Mouse (Mus musculus): ENCODE results near the gene Olfr707. TPM values are rescaled to one million over a fixed set of nuclear protein-coding genes. Genes with fewer than 3 reads are reported as not detected.
"Not testable (repeated sequence)": the region's sequence is repeated elsewhere in the genome, so short reads cannot be mapped to it uniquely, and the experiment has no call there.

The Olfr707 gene
- not detected in 2 replicates for polyA plus RNA-seq (2015; fragmentation: Nextera tagmentation; extraction: Ambion mirVana)

DNA sequence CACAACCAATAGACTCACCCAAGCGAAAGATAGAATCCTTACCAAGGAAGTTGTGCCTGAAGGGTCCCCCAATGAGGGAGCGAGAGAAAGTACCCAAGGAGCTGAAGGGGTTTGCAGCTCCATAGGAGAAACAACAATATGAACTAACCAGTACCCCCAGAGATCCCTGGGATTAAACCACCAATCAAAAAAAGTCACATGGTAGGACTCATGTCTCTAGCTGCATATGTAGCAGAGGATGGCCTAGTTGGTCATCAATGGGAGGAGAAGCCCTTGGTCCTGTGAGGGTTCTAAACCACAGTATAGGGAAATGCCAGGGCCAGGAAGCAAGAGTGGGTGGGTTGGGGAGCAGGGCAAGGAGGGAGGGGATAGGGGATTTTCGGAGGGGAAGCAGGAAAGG, at the start of gene Olfr707:
Olfr707 (minus strand) TSS at position 101 of the 400 bp plus-strand sequence.
- not testable (repeated sequence) for ATAC-seq (ENCODE audit: low FRiP score, low read depth); H3K4me1 ChIP-seq (replicated peaks); H3K36me3 ChIP-seq; H3K27ac ChIP-seq (replicated peaks); H3K4me3 ChIP-seq; H3K27me3 ChIP-seq; H3K9me3 ChIP-seq; H3K9ac ChIP-seq; H3K4me2 ChIP-seq
- 95% methylated on average over 3 of the region's 3 CpGs for WGBS

DNA sequence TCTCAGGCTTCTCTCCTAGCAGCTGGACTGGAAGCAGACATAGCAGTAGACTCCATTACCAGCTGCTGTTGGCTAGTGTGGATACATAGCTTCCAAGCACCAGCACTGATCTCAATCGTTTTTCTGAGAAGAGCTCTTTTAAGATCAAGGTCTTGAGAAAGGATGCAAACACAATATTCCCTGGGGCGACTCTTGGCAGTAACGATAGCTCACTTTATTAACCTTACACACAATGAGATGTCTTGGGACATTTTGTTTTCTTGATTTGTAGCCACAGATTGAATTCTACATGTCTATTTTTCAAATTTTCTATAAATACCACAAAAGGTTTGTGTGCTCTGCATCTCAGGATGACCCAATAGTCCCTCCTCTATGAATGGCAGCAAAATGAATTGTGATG, 47.2 kb upstream of the Olfr707 start, which contains the start of gene Olfr710:
Olfr710 (minus strand) TSS at position 101 of the 400 bp plus-strand sequence.
- Histone ChIP-seq H3K27ac (replicated peaks) (no peak within 1 kb of the TSS), H3K4me3 (no peak within 1 kb of the TSS), H3K27me3 (no peaks in the 10 kb centered on the region), H3K4me1 (replicated peaks) (no peaks in the 10 kb centered on the region), H3K4me2 (no peak within 1 kb of the TSS), H3K9ac (no peak within 1 kb of the TSS), H3K9me3 (no peaks in the 10 kb centered on the region), H3K36me3 (no peaks in the 10 kb centered on the region)
- WGBS: 76% methylated on average over 3 of the region's 3 CpGs
- ATAC-seq (ENCODE audit: low FRiP score, low read depth): no peak

- H3K36me3 ChIP-seq: no peaks in the 10 kb centered on the region
- H3K27me3 ChIP-seq: no peaks in the 10 kb centered on the region
- ATAC-seq (ENCODE audit: low FRiP score, low read depth): no peak
- no peaks in the 10 kb centered on the region for H3K9me3 ChIP-seq
- no peak within 1 kb of the TSS for H3K4me2 ChIP-seq
- H3K9ac ChIP-seq: no peak within 1 kb of the TSS
- H3K27ac ChIP-seq (replicated peaks): no peak within 1 kb of the TSS
- no peak within 1 kb of the TSS for H3K4me3 ChIP-seq
- no peaks in the 10 kb centered on the region for H3K4me1 ChIP-seq (replicated peaks)
Observed at GRCm38 (mm10) chr7:106932119-106932518, 31.1 kb upstream of the Olfr707 start, which contains the start of gene Olfr709-ps1. Olfr709-ps1 (minus strand) TSS chr7:106932219.

DNA sequence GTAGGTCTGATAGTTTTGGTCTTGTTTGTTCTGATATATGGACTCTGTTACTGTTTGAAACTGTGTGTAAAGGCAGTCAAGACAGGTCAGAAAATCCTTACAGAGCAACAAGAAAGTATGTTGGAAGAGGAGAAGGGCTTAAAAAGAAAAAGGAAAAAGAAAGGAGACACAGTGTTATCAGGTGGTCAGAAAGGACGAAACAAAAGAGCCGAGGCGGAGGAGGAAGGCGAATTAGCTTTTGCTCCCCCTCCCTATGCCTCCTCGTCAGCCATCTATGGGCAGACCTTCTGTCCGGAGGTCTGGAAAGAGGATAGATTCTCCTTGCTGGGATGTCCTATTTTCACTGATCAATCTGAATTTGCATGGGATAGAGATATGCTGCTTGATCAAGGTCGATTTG, 19.9 kb upstream of the Olfr707 start:
- H3K27me3 ChIP-seq; H3K36me3 ChIP-seq; ATAC-seq (ENCODE audit: low FRiP score, low read depth); H3K4me3 ChIP-seq; H3K27ac ChIP-seq (replicated peaks); H3K4me1 ChIP-seq (replicated peaks); H3K9me3 ChIP-seq; H3K9ac ChIP-seq; H3K4me2 ChIP-seq: not testable (repeated sequence)
- WGBS: 96% methylated on average over 7 of the region's 7 CpGs

DNA sequence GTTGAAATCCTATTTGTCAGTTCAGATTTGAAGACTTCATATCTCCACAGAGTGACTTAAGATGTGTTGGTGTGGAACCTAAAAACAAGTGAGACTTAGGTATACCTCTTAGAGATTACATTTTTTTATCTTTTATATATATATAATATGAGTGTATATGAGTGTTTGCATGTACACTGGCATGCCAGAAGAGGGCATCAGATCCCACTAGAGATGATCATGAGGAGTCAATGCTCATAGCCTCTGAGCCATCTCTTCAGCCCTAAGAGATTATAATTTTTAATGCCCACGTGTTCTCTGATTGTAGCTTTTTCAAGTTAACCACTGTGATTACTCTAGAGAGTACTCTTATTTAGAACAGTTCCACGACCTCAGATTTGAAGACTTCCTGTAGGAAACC, 6.6 kb upstream of the Olfr707 start, which contains the start of gene Olfr1532-ps1:
Olfr1532-ps1 (plus strand) TSS at position 326 of the 400 bp plus-strand sequence.
- Histone ChIP-seq H3K4me1 (replicated peaks) (no peaks in the 10 kb centered on the region), H3K4me2 (no peak within 1 kb of the TSS), H3K36me3 (no peaks in the 10 kb centered on the region), H3K9me3 (no peaks in the 10 kb centered on the region), H3K27me3 (no peaks in the 10 kb centered on the region), H3K27ac (replicated peaks) (no peak within 1 kb of the TSS), H3K4me3 (no peak within 1 kb of the TSS), H3K9ac (no peak within 1 kb of the TSS)
- 68% methylated on average over 2 of the region's 2 CpGs for WGBS
- no peak for ATAC-seq (ENCODE audit: low FRiP score, low read depth)

DNA sequence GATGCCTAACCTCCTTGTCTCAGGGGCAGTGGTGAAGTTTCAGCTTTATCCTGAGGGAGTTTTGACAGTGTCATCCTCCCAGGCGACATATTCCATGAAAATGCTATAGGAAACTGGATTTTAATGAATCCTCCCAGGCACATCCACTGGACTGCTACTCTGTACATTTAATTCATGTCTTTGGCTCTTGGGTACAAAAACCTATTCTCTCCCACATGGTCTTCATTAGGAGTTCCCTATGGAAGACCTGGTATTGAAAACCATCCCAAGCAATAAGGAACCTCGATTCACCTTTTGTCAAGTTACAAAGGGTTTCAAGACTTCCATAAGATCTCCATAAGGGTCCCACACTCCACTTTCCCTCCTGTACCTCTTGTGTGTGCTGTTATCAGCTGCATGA, 13.0 kb downstream of the Olfr707 start, which contains the start of gene Olfr706:
Olfr706 (minus strand) TSS at position 101 of the 400 bp plus-strand sequence.
- no peak for ATAC-seq (ENCODE audit: low FRiP score, low read depth)
- no peaks in the 10 kb centered on the region for H3K9me3 ChIP-seq
- WGBS: 89% methylated on average over 2 of the region's 2 CpGs
- no peak within 1 kb of the TSS for H3K9ac ChIP-seq
- H3K36me3 ChIP-seq: no peaks in the 10 kb centered on the region
- H3K27me3 ChIP-seq: no peaks in the 10 kb centered on the region
- H3K27ac ChIP-seq (replicated peaks): no peak within 1 kb of the TSS
- no peak within 1 kb of the TSS for H3K4me3 ChIP-seq
- no peaks in the 10 kb centered on the region for H3K4me1 ChIP-seq (replicated peaks)
- no peak within 1 kb of the TSS for H3K4me2 ChIP-seq

- no peaks in the 10 kb centered on the region for H3K27me3 ChIP-seq
- H3K4me1 ChIP-seq (replicated peaks): no peaks in the 10 kb centered on the region
- H3K9me3 ChIP-seq: no peaks in the 10 kb centered on the region
- no peak within 1 kb of the TSS for H3K4me2 ChIP-seq
- no peak within 1 kb of the TSS for H3K9ac ChIP-seq
- 81% methylated on average over 3 of the region's 3 CpGs for WGBS
- no peak for ATAC-seq (ENCODE audit: low FRiP score, low read depth)
- H3K36me3 ChIP-seq: no peaks in the 10 kb centered on the region
- no peak within 1 kb of the TSS for H3K27ac ChIP-seq (replicated peaks)
- no peak within 1 kb of the TSS for H3K4me3 ChIP-seq
Observed at GRCm38 (mm10) chr7:106876791-106877190, 24.2 kb downstream of the Olfr707 start, which contains the start of gene Olfr705. Olfr705 (minus strand) TSS chr7:106876891.

DNA sequence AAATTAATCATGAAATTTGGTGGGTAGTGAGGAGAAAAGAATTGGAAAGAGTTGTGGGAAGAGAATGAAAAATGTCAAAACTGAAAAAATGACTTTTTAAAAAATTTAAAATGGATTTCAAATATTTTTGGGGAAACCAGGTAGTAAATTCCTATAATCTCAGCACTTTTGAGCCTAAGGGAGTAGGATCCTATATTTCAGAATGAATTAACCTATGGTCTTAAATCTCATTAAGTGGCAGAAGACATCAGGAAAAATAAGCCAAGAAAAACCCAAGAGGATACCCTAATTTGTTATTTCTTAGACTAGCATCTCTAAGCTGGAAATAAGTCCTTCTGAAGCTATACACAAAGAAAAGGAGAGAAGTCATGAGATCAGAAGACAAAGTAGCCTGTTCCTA, 38.2 kb downstream of the Olfr707 start, which contains the start of gene Olfr704:
Olfr704 (plus strand) TSS at position 301 of the 400 bp plus-strand sequence.
- no peak for ATAC-seq (ENCODE audit: low FRiP score, low read depth)

GRCm38 (mm10) chr7:106843060-106843459, 58.0 kb downstream of the Olfr707 start, which contains the start of gene Olfr703:
Olfr703 (plus strand) TSS chr7:106843360.
- Histone ChIP-seq H3K27ac (replicated peaks) (no peak within 1 kb of the TSS), H3K4me3 (no peak within 1 kb of the TSS), H3K36me3 (no peaks in the 10 kb centered on the region), H3K9ac (no peak within 1 kb of the TSS), H3K4me1 (replicated peaks) (no peaks in the 10 kb centered on the region), H3K4me2 (no peak within 1 kb of the TSS), H3K9me3 (no peaks in the 10 kb centered on the region), H3K27me3 (no peaks in the 10 kb centered on the region)
- no peak for ATAC-seq (ENCODE audit: low FRiP score, low read depth)
- WGBS: 63% methylated on average over 2 of the region's 2 CpGs

More for the DNA sequence above, 38.2 kb downstream of the Olfr707 start, which contains the start of gene Olfr704:
- Histone ChIP-seq H3K27me3 (no peaks in the 10 kb centered on the region), H3K27ac (replicated peaks) (no peak within 1 kb of the TSS), H3K9me3 (no peaks in the 10 kb centered on the region), H3K36me3 (no peaks in the 10 kb centered on the region), H3K9ac (no peak within 1 kb of the TSS), H3K4me2 (no peak within 1 kb of the TSS), H3K4me3 (no peak within 1 kb of the TSS), H3K4me1 (replicated peaks) (no peaks in the 10 kb centered on the region)

Other genes with a start within 250 kb of the Olfr707 start
- gene Olfr693, start 220.7 kb downstream of the Olfr707 start, polyA plus RNA-seq (2015; fragmentation: Nextera tagmentation; extraction: Ambion mirVana): 0.05 TPM in 1 of 2 replicates, not detected in the other
- not detected in 2 replicates for gene Olfr694, start 209.4 kb downstream of the Olfr707 start, polyA plus RNA-seq (2015; fragmentation: Nextera tagmentation; extraction: Ambion mirVana)
- not detected in 2 replicates for gene Olfr695, start 184.8 kb downstream of the Olfr707 start, polyA plus RNA-seq (2015; fragmentation: Nextera tagmentation; extraction: Ambion mirVana)
- gene Olfr697, start 158.8 kb downstream of the Olfr707 start, polyA plus RNA-seq (2015; fragmentation: Nextera tagmentation; extraction: Ambion mirVana): not detected in 2 replicates
- not detected in 2 replicates for gene Olfr698, start 145.8 kb downstream of the Olfr707 start, polyA plus RNA-seq (2015; fragmentation: Nextera tagmentation; extraction: Ambion mirVana)
- gene Olfr699, start 108.0 kb downstream of the Olfr707 start, polyA plus RNA-seq (2015; fragmentation: Nextera tagmentation; extraction: Ambion mirVana): not detected in 2 replicates
- gene Olfr700, start 92.4 kb downstream of the Olfr707 start, polyA plus RNA-seq (2015; fragmentation: Nextera tagmentation; extraction: Ambion mirVana): not detected in 2 replicates
- gene Olfr701, start 87.1 kb downstream of the Olfr707 start, polyA plus RNA-seq (2015; fragmentation: Nextera tagmentation; extraction: Ambion mirVana): not detected in 2 replicates
- not detected in 2 replicates for gene Olfr702, start 67.3 kb downstream of the Olfr707 start, polyA plus RNA-seq (2015; fragmentation: Nextera tagmentation; extraction: Ambion mirVana)
- gene Olfr703, start 57.9 kb downstream of the Olfr707 start, polyA plus RNA-seq (2015; fragmentation: Nextera tagmentation; extraction: Ambion mirVana): not detected in 2 replicates
- not detected in 2 replicates for gene Olfr704, start 38.1 kb downstream of the Olfr707 start, polyA plus RNA-seq (2015; fragmentation: Nextera tagmentation; extraction: Ambion mirVana)
- not detected in 2 replicates for gene Olfr705, start 24.4 kb downstream of the Olfr707 start, polyA plus RNA-seq (2015; fragmentation: Nextera tagmentation; extraction: Ambion mirVana)
- not detected in 2 replicates for gene Olfr706, start 13.1 kb downstream of the Olfr707 start, polyA plus RNA-seq (2015; fragmentation: Nextera tagmentation; extraction: Ambion mirVana)
- not detected in 2 replicates for gene Olfr1532-ps1, start 6.8 kb upstream of the Olfr707 start, polyA plus RNA-seq (2015; fragmentation: Nextera tagmentation; extraction: Ambion mirVana)
- gene Olfr709-ps1, start 31.0 kb upstream of the Olfr707 start, polyA plus RNA-seq (2015; fragmentation: Nextera tagmentation; extraction: Ambion mirVana): not detected in 2 replicates
- gene Olfr710, start 47.1 kb upstream of the Olfr707 start, polyA plus RNA-seq (2015; fragmentation: Nextera tagmentation; extraction: Ambion mirVana): not detected in 2 replicates
- not detected in 2 replicates for gene Olfr6, start 62.7 kb upstream of the Olfr707 start, polyA plus RNA-seq (2015; fragmentation: Nextera tagmentation; extraction: Ambion mirVana)
- not detected in 2 replicates for gene Olfr711, start 74.2 kb upstream of the Olfr707 start, polyA plus RNA-seq (2015; fragmentation: Nextera tagmentation; extraction: Ambion mirVana)
- gene Olfr2, start 104.8 kb upstream of the Olfr707 start, polyA plus RNA-seq (2015; fragmentation: Nextera tagmentation; extraction: Ambion mirVana): not detected in 2 replicates
- not detected in 2 replicates for gene Olfr713, start 129.9 kb upstream of the Olfr707 start, polyA plus RNA-seq (2015; fragmentation: Nextera tagmentation; extraction: Ambion mirVana)
- gene Olfr714, start 169.7 kb upstream of the Olfr707 start, polyA plus RNA-seq (2015; fragmentation: Nextera tagmentation; extraction: Ambion mirVana): not detected in 2 replicates
- not detected in 2 replicates for gene Olfr17, start 192.0 kb upstream of the Olfr707 start, polyA plus RNA-seq (2015; fragmentation: Nextera tagmentation; extraction: Ambion mirVana)
- not detected in 2 replicates for gene Olfr715b, start 209.1 kb upstream of the Olfr707 start, polyA plus RNA-seq (2015; fragmentation: Nextera tagmentation; extraction: Ambion mirVana)
- gene Olfr715, start 229.8 kb upstream of the Olfr707 start, polyA plus RNA-seq (2015; fragmentation: Nextera tagmentation; extraction: Ambion mirVana): not detected in 2 replicates
- gene Olfr716, start 237.1 kb upstream of the Olfr707 start, polyA plus RNA-seq (2015; fragmentation: Nextera tagmentation; extraction: Ambion mirVana): not detected in 2 replicates